Mouse (Mus musculus): Measurements from ENCODE around the gene Tppp2. TPM values are rescaled to one million over a fixed set of nuclear protein-coding genes. Genes with fewer than 3 reads are reported as not detected.

Gene Tppp2
- polyA plus RNA-seq, 1 experiment from 2014 or later, result not detected

DNA sequence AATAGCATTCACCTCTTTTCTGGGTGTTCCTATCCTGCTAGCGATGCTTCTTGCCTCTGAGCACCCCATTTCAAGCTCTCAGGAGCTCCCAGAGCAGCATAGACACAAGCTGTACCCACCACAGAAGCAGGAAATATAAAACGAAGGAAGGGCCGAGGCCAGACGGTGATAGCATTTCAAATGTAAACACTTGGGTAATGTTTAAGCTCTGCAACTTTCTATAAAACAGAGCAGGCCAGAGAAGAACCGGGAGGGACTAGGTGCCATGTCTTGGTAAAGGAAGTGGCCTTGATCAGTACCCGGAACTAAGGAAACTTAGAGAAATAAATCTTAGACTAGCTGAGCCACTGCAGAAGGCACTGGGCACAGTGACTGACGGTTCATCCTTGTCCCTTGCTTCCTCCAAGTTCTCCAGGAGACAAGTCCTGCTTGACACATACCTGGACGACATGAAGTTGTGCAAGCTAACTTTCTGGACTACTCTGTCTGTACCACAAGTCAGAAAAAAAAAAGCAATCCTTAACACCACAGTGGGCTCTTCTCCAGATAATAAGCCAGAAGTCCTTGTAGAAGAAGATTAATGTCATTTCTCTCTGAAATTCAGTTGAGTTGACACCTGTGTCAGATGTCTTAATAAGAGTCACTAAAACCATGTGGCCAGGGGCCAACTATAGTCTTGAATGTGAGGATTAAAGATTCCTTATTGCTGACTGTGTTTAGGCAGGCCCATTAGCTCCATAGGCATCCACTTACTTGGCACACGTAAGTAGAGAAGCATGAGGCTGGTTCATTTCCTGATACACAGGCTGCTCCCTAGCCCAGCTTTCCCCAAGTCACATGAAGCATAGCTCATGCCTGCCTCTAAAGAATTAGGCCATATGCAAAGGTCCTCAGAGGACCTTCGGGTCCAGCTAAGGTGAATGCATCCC, 14.1 kb downstream of the Tppp2 start:
- ATAC-seq (no peak), DNase-seq (ENCODE audit: low spot score) (no peak)
- H3K27ac ChIP-seq (ENCODE audit: low read length), result no peak overlapping the region
- 23% methylated on average over 10 of the region's 10 CpGs for WGBS
- no peak overlapping the region for H3K4me2 ChIP-seq (replicated peaks; ENCODE audit: low read depth, low read length)
- H3K9ac ChIP-seq (replicated peaks; ENCODE audit: low read depth), result no peak overlapping the region
- H3K36me3 ChIP-seq (ENCODE audit: insufficient read depth, low read length), result no peaks in the 10 kb centered on the region
- no peak overlapping the region for H3K4me3 ChIP-seq (ENCODE audit: low read depth, low read length)
- peaks cover 4% of the 10 kb centered on the region; the same call in 1 of the 2 replicates for H3K4me1 ChIP-seq (ENCODE audit: insufficient read depth, low read depth, low read length)
- no peaks in the 10 kb centered on the region for H3K27me3 ChIP-seq (replicated peaks; ENCODE audit: insufficient read depth, low read length)
- peak; percentile 38; the same call in 1 of the 2 replicates for TF ChIP-seq EP300 (IDR thresholded peaks at IDR 0.05)
- TF ChIP-seq CTCF (IDR thresholded peaks at IDR 0.05), result no peak
- no peaks in the 10 kb centered on the region for H3K9me3 ChIP-seq (ENCODE audit: low read length)

GRCm38 (mm10) chr14:51939005-51939404, 20.8 kb downstream of the Tppp2 start:
- Histone ChIP-seq H3K4me2 (replicated peaks; ENCODE audit: low read depth, low read length) (no peak overlapping the region), H3K4me1 (ENCODE audit: insufficient read depth, low read depth, low read length) (0 out of 2 replicates have a peak, but pooled peaks cover 2% of the 10 kb centered on the region), H3K9me3 (ENCODE audit: low read length) (no peaks in the 10 kb centered on the region), H3K27me3 (replicated peaks; ENCODE audit: insufficient read depth, low read length) (no peaks in the 10 kb centered on the region), H3K27ac (ENCODE audit: low read length) (no peak overlapping the region), H3K9ac (replicated peaks; ENCODE audit: low read depth) (no peak overlapping the region), H3K4me3 (ENCODE audit: low read depth, low read length) (no peak overlapping the region), H3K36me3 (ENCODE audit: insufficient read depth, low read length) (no peaks in the 10 kb centered on the region)
- DNase-seq (ENCODE audit: low spot score) (no peak), ATAC-seq (no peak)
- 90% methylated on average over 9 of the region's 9 CpGs for WGBS
- TF ChIP-seq CTCF (IDR thresholded peaks at IDR 0.05) (no peak), EP300 (IDR thresholded peaks at IDR 0.05) (no peak)

DNA sequence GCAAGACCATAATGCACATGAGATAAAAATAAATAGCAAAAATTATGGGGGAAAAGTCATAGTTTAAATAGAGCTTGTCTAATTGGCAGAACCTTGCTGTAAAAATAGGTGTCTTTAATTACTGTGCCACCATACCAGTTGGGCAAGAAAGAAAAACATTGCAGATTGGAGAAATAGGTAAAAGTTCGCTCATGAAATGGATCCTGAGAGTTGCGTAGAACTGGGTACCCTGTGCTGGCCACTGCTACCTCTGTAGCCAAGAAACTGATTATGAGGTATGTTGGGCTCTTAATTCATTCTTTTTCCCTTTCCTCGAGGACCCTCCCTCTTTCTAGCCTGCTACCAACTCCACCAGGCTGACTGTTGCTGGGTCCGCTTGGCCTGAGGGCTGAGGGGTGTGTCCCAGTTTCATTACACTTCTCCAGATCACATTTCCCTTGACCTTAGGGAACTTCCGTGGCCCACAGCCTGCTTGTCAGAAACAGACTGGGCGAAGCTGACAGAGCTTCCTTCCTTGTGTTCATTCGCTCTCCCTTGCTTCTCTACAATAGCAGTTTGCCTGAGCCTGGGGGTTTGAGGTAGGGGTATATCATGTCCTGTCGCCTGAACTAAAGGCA, 22.8 kb downstream of the Tppp2 start:
- Histone ChIP-seq H3K4me2 (replicated peaks; ENCODE audit: low read depth, low read length) (no peak overlapping the region), H3K9me3 (ENCODE audit: low read length) (no peaks in the 10 kb centered on the region), H3K36me3 (ENCODE audit: insufficient read depth, low read length) (no peaks in the 10 kb centered on the region), H3K9ac (replicated peaks; ENCODE audit: low read depth) (no peak overlapping the region), H3K4me1 (ENCODE audit: insufficient read depth, low read depth, low read length) (0 out of 2 replicates have a peak, but pooled peaks cover 2% of the 10 kb centered on the region), H3K4me3 (ENCODE audit: low read depth, low read length) (no peak overlapping the region), H3K27me3 (replicated peaks; ENCODE audit: insufficient read depth, low read length) (no peaks in the 10 kb centered on the region), H3K27ac (ENCODE audit: low read length) (no peak overlapping the region)
- TF ChIP-seq EP300 (IDR thresholded peaks at IDR 0.05) (no peak), CTCF (IDR thresholded peaks at IDR 0.05) (no peak)
- ATAC-seq, result peak; percentile 49; the same call in 1 of the 2 replicates
- peak; percentile 42 for DNase-seq (ENCODE audit: low spot score)
- whole genome bisulfite sequencing, result 44% methylated on average over 8 of the region's 8 CpGs

GRCm38 (mm10) chr14:51941577-51941976, 23.4 kb downstream of the Tppp2 start:
- no peak for TF ChIP-seq CTCF (IDR thresholded peaks at IDR 0.05)
- no peak for TF ChIP-seq EP300 (IDR thresholded peaks at IDR 0.05)

GRCm38 (mm10) chr14:51942236-51942635, 24.0 kb downstream of the Tppp2 start:
- H3K9me3 ChIP-seq (ENCODE audit: low read length), result no peaks in the 10 kb centered on the region
- DNase-seq (ENCODE audit: low spot score) (no peak), ATAC-seq (no peak)
- no peak overlapping the region for H3K27ac ChIP-seq (ENCODE audit: low read length)
- H3K4me3 ChIP-seq (ENCODE audit: low read depth, low read length), result no peak overlapping the region
- TF ChIP-seq CTCF (IDR thresholded peaks at IDR 0.05) (no peak), EP300 (IDR thresholded peaks at IDR 0.05) (no peak)
- H3K27me3 ChIP-seq (replicated peaks; ENCODE audit: insufficient read depth, low read length), result no peaks in the 10 kb centered on the region
- H3K4me2 ChIP-seq (replicated peaks; ENCODE audit: low read depth, low read length), result no peak overlapping the region
- 0 out of 2 replicates have a peak, but pooled peaks cover 2% of the 10 kb centered on the region for H3K4me1 ChIP-seq (ENCODE audit: insufficient read depth, low read depth, low read length)
- 39% methylated on average over 7 of the region's 7 CpGs for WGBS
- no peaks in the 10 kb centered on the region for H3K36me3 ChIP-seq (ENCODE audit: insufficient read depth, low read length)
- no peak overlapping the region for H3K9ac ChIP-seq (replicated peaks; ENCODE audit: low read depth)

More at GRCm38 (mm10) chr14:51941577-51941976, 23.4 kb downstream of the Tppp2 start:
- H3K9me3 ChIP-seq (ENCODE audit: low read length), result no peaks in the 10 kb centered on the region
- 64% methylated on average over 9 of the region's 9 CpGs for WGBS
- H3K9ac ChIP-seq (replicated peaks; ENCODE audit: low read depth), result no peak overlapping the region
- H3K4me2 ChIP-seq (replicated peaks; ENCODE audit: low read depth, low read length), result no peak overlapping the region
- DNase-seq (ENCODE audit: low spot score) (no peak), ATAC-seq (no peak)
- no peak overlapping the region for H3K27ac ChIP-seq (ENCODE audit: low read length)
- H3K27me3 ChIP-seq (replicated peaks; ENCODE audit: insufficient read depth, low read length), result no peaks in the 10 kb centered on the region
- H3K4me1 ChIP-seq (ENCODE audit: insufficient read depth, low read depth, low read length), result 0 out of 2 replicates have a peak, but pooled peaks cover 2% of the 10 kb centered on the region
- H3K4me3 ChIP-seq (ENCODE audit: low read depth, low read length), result no peak overlapping the region
- H3K36me3 ChIP-seq (ENCODE audit: insufficient read depth, low read length), result no peaks in the 10 kb centered on the region

GRCm38 (mm10) chr14:51943336-51943735, 25.1 kb downstream of the Tppp2 start:
- ATAC-seq (no peak), DNase-seq (ENCODE audit: low spot score) (no peak)
- no peaks in the 10 kb centered on the region for H3K27me3 ChIP-seq (replicated peaks; ENCODE audit: insufficient read depth, low read length)
- no peaks in the 10 kb centered on the region for H3K9me3 ChIP-seq (ENCODE audit: low read length)
- H3K27ac ChIP-seq (ENCODE audit: low read length), result no peak overlapping the region
- 0 out of 2 replicates have a peak, but pooled peaks cover 2% of the 10 kb centered on the region for H3K4me1 ChIP-seq (ENCODE audit: insufficient read depth, low read depth, low read length)
- TF ChIP-seq EP300 (IDR thresholded peaks at IDR 0.05), result no peak
- TF ChIP-seq CTCF (IDR thresholded peaks at IDR 0.05), result no peak
- no peak overlapping the region for H3K4me2 ChIP-seq (replicated peaks; ENCODE audit: low read depth, low read length)
- 67% methylated on average over 6 of the region's 6 CpGs for WGBS
- no peak overlapping the region for H3K9ac ChIP-seq (replicated peaks; ENCODE audit: low read depth)
- no peak overlapping the region for H3K4me3 ChIP-seq (ENCODE audit: low read depth, low read length)
- H3K36me3 ChIP-seq (ENCODE audit: insufficient read depth, low read length), result no peaks in the 10 kb centered on the region
